Mouse (Mus musculus) intestine, embryonic 15.5 days (tissue): ENCODE measurements around the gene Tpst1. TPM values are rescaled to one million over a fixed set of nuclear protein-coding genes. Genes with fewer than 3 reads are reported as not detected.

Source experiments
- ATAC-seq: fragments of 200-750 bp; cut with Nextera tagmentation; 2 replicates; pipeline ENCODE4 v1.8.0; 2017; ENCODE audit warnings: moderate TSS enrichment, moderate library complexity
- H3K27ac ChIP-seq: fragments of 300-500 bp; sonication (generic); 2 replicates; pipeline ENCODE4 v1.5.1; 2015; ENCODE audit warnings: mild to moderate bottlenecking, inconsistent platforms
- H3K27me3 ChIP-seq: fragments of 300-500 bp; sonication (generic); replicated peaks from 2 replicates; pipeline ENCODE4 v1.6.1; 2015; ENCODE audit warnings: inconsistent platforms
- H3K36me3 ChIP-seq: fragments of 300-500 bp; sonication (generic); 2 replicates; pipeline ENCODE4 v1.6.1; 2015; ENCODE audit warnings: inconsistent platforms
- H3K4me1 ChIP-seq: fragments of 300-500 bp; sonication (generic); replicated peaks from 2 replicates; pipeline ENCODE4 v1.6.1; 2015; ENCODE audit warnings: inconsistent platforms
- H3K4me2 ChIP-seq: fragments of 300-500 bp; sonication (generic); replicated peaks from 2 replicates; pipeline ENCODE4 v1.6.1; 2015; ENCODE audit warnings: mild to moderate bottlenecking, inconsistent platforms
- H3K4me3 ChIP-seq: fragments of 300-500 bp; sonication (generic); replicated peaks from 2 replicates; pipeline ENCODE4 v1.5.1; 2015; ENCODE audit warnings: inconsistent platforms
- H3K9ac ChIP-seq: fragments of 300-500 bp; sonication (generic); 2 replicates; pipeline ENCODE4 v1.6.1; 2015; ENCODE audit warnings: inconsistent platforms
- H3K9me3 ChIP-seq: fragments of 300-500 bp; sonication (generic); 2 replicates; pipeline ENCODE4 v1.6.1; 2016; ENCODE audit warnings: inconsistent platforms
- WGBS: fragments of 180-500 bp; shearing (Covaris S2); methylation state at CpG from one replicate; pipeline ENCODE4 v1.1.7; 2015; 5-methylcytosine and 5-hydroxymethylcytosine counted together
- polyA plus RNA-seq: library from polyadenylated mRNA; unstranded; fragments of >200 nt; fragmentation: Nextera tagmentation; extraction: Ambion mirVana; gene quantifications from 2 replicates; pipeline ENCODE4 v1.2.1, GENCODE M21; 2015

Tpst1 gene
- polyA plus RNA-seq, 1 experiment from 2014 or later: 59.8 TPM

GRCm38 (mm10) chr5:130059413-130060328 lies 13.5 kb upstream of the Tpst1 start:
- H3K4me3 ChIP-seq: no peak overlapping the region
- no peak overlapping the region for H3K4me2 ChIP-seq
- peak; percentile 57; the same call in 1 of the 2 replicates for ATAC-seq
- no peak overlapping the region for H3K9ac ChIP-seq
- no peaks in the 10 kb centered on the region for H3K9me3 ChIP-seq
- no peaks in the 10 kb centered on the region for H3K36me3 ChIP-seq
- H3K27ac ChIP-seq: peak overlapping the region; percentile 49; the same call in 1 of the 2 replicates
- H3K4me1 ChIP-seq: 0 out of 2 replicates have a peak, but pooled peaks cover 2% of the 10 kb centered on the region
- WGBS: 65% methylated on average over 12 of the region's 12 CpGs
- no peaks in the 10 kb centered on the region for H3K27me3 ChIP-seq

- Histone ChIP-seq H3K9ac (no peak overlapping the region), H3K27ac (0 out of 2 replicates have a peak overlapping the region, but pooled peaks have one; percentile 49)
- 81% methylated on average over 4 of the region's 4 CpGs for WGBS
Observed at GRCm38 (mm10) chr5:130060329-130060665, 12.8 kb upstream of the Tpst1 start.

GRCm38 (mm10) chr5:130062096-130062495 lies 11.0 kb upstream of the Tpst1 start:
- H3K27ac ChIP-seq: peak overlapping the region; percentile 17; the same call in 1 of the 2 replicates
- no peak overlapping the region for H3K9ac ChIP-seq
- H3K9me3 ChIP-seq: no peaks in the 10 kb centered on the region
- no peak for ATAC-seq
- 66% methylated on average over 2 of the region's 2 CpGs for WGBS
- no peak overlapping the region for H3K4me2 ChIP-seq
- 0 out of 2 replicates have a peak, but pooled peaks cover 2% of the 10 kb centered on the region for H3K4me1 ChIP-seq
- H3K36me3 ChIP-seq: no peaks in the 10 kb centered on the region
- H3K27me3 ChIP-seq: no peaks in the 10 kb centered on the region
- no peak overlapping the region for H3K4me3 ChIP-seq

More at GRCm38 (mm10) chr5:130060329-130060665, 12.8 kb upstream of the Tpst1 start:
- ATAC-seq: no peak
- no peaks in the 10 kb centered on the region for H3K9me3 ChIP-seq
- no peak overlapping the region for H3K4me3 ChIP-seq
- no peak overlapping the region for H3K4me2 ChIP-seq
- H3K36me3 ChIP-seq: no peaks in the 10 kb centered on the region
- no peaks in the 10 kb centered on the region for H3K27me3 ChIP-seq
- H3K4me1 ChIP-seq: 0 out of 2 replicates have a peak, but pooled peaks cover 2% of the 10 kb centered on the region

- WGBS: 86% methylated on average over 2 of the region's 2 CpGs
- Histone ChIP-seq H3K4me2 (no peak overlapping the region), H3K36me3 (no peaks in the 10 kb centered on the region), H3K27ac (no peak overlapping the region), H3K4me1 (0 out of 2 replicates have a peak, but pooled peaks cover 2% of the 10 kb centered on the region), H3K9me3 (no peaks in the 10 kb centered on the region), H3K9ac (no peak overlapping the region), H3K4me3 (no peak overlapping the region), H3K27me3 (no peaks in the 10 kb centered on the region)
- 0 out of 2 replicates have a peak, but pooled peaks have one; percentile 32 for ATAC-seq
Observed at GRCm38 (mm10) chr5:130063760-130064159, 9.4 kb upstream of the Tpst1 start.

- Histone ChIP-seq H3K36me3 (no peaks in the 10 kb centered on the region), H3K27me3 (no peaks in the 10 kb centered on the region), H3K4me1 (no peaks in the 10 kb centered on the region), H3K4me2 (no peak overlapping the region), H3K4me3 (no peak overlapping the region), H3K9ac (no peak overlapping the region), H3K9me3 (no peaks in the 10 kb centered on the region), H3K27ac (no peak overlapping the region)
- WGBS: 92% methylated on average over 1 of the region's 1 CpGs
- no peak for ATAC-seq
Observed at GRCm38 (mm10) chr5:130065579-130065978, 7.5 kb upstream of the Tpst1 start.

GRCm38 (mm10) chr5:130067841-130068264 lies 5.3 kb upstream of the Tpst1 start:
- WGBS: 58% methylated on average over 3 of the region's 3 CpGs
- no peaks in the 10 kb centered on the region for H3K36me3 ChIP-seq

GRCm38 (mm10) chr5:130074491-130074890 lies 1.4 kb downstream of the Tpst1 start:
- no peak for ATAC-seq
- no peak overlapping the region for H3K27ac ChIP-seq
- WGBS: 47% methylated on average over 6 of the region's 6 CpGs

More at GRCm38 (mm10) chr5:130067841-130068264, 5.3 kb upstream of the Tpst1 start:
- Histone ChIP-seq H3K27me3 (no peaks in the 10 kb centered on the region), H3K27ac (no peak overlapping the region), H3K4me2 (no peak overlapping the region), H3K9me3 (no peaks in the 10 kb centered on the region), H3K9ac (no peak overlapping the region), H3K4me1 (no peaks in the 10 kb centered on the region), H3K4me3 (no peak overlapping the region)
- no peak for ATAC-seq

GRCm38 (mm10) chr5:130076396-130076795 lies 3.3 kb downstream of the Tpst1 start:
- H3K27me3 ChIP-seq: no peaks in the 10 kb centered on the region
- H3K4me2 ChIP-seq: no peak overlapping the region
- no peak overlapping the region for H3K27ac ChIP-seq
- H3K4me3 ChIP-seq: no peak overlapping the region
- H3K9ac ChIP-seq: no peak overlapping the region
- WGBS: 68% methylated on average over 6 of the region's 6 CpGs
- no peaks in the 10 kb centered on the region for H3K9me3 ChIP-seq
- ATAC-seq: no peak
- H3K4me1 ChIP-seq: peaks cover 11% of the 10 kb centered on the region
- no peaks in the 10 kb centered on the region for H3K36me3 ChIP-seq

More at GRCm38 (mm10) chr5:130074491-130074890, 1.4 kb downstream of the Tpst1 start:
- no peak overlapping the region for H3K4me3 ChIP-seq
- no peak overlapping the region for H3K9ac ChIP-seq
- no peaks in the 10 kb centered on the region for H3K9me3 ChIP-seq
- no peaks in the 10 kb centered on the region for H3K36me3 ChIP-seq
- H3K27me3 ChIP-seq: no peaks in the 10 kb centered on the region
- no peak overlapping the region for H3K4me2 ChIP-seq
- peaks cover 8% of the 10 kb centered on the region; the same call in 1 of the 2 replicates for H3K4me1 ChIP-seq

- Histone ChIP-seq H3K9me3 (no peaks in the 10 kb centered on the region), H3K27me3 (no peaks in the 10 kb centered on the region), H3K36me3 (no peaks in the 10 kb centered on the region), H3K4me1 (peaks cover 11% of the 10 kb centered on the region), H3K9ac (no peak overlapping the region), H3K4me2 (no peak overlapping the region), H3K4me3 (no peak overlapping the region), H3K27ac (no peak overlapping the region)
- no peak for ATAC-seq
- WGBS: 60% methylated on average over 9 of the region's 9 CpGs
Observed at GRCm38 (mm10) chr5:130078096-130078833, 5.1 kb downstream of the Tpst1 start.

- H3K4me2 ChIP-seq: peak overlapping the region; percentile 91
- no peaks in the 10 kb centered on the region for H3K36me3 ChIP-seq
- peaks cover 11% of the 10 kb centered on the region for H3K4me1 ChIP-seq
- peak; percentile 19 for ATAC-seq
- peak overlapping the region; percentile 84 for H3K9ac ChIP-seq
- 46% methylated on average over 6 of the region's 6 CpGs for WGBS
- H3K4me3 ChIP-seq: peak overlapping the region; percentile 84
- H3K27ac ChIP-seq: peak overlapping the region; percentile 77
- no peaks in the 10 kb centered on the region for H3K27me3 ChIP-seq
- no peaks in the 10 kb centered on the region for H3K9me3 ChIP-seq
Observed at GRCm38 (mm10) chr5:130078834-130079156, 5.7 kb downstream of the Tpst1 start.

GRCm38 (mm10) chr5:130079202-130080050 lies 6.3 kb downstream of the Tpst1 start:
- no peaks in the 10 kb centered on the region for H3K36me3 ChIP-seq
- H3K4me3 ChIP-seq: peak overlapping the region; percentile 84
- peak overlapping the region; percentile 77 for H3K27ac ChIP-seq
- WGBS: 1% methylated on average over 82 of the region's 86 CpGs
- peak overlapping the region; percentile 84 for H3K9ac ChIP-seq
- no peaks in the 10 kb centered on the region for H3K27me3 ChIP-seq
- H3K4me1 ChIP-seq: peaks cover 10% of the 10 kb centered on the region
- peak; percentile 99 for ATAC-seq
- peak overlapping the region; percentile 91 for H3K4me2 ChIP-seq
- H3K9me3 ChIP-seq: no peaks in the 10 kb centered on the region
